Mouse (Mus musculus) cortical plate, adult 2 months (tissue): ENCODE data around the gene Sema4d.

ENCODE experiments used
- CTCF ChIP-seq: fragments of 200-500 bp; IDR thresholded peaks from 2 replicates; pipeline ENCODE4 v1.5.1; 2011; ENCODE audit warnings: mild to moderate bottlenecking, control low read depth, low read length; ENCODE audit not compliant: insufficient read depth; ENCODE audit errors: extremely low read depth
- POLR2A ChIP-seq: fragments of 200-500 bp; IDR thresholded peaks from 2 replicates; pipeline ENCODE4 v1.6.1; 2011; ENCODE audit warnings: mild to moderate bottlenecking, low read length, control low read depth; ENCODE audit not compliant: insufficient read depth; ENCODE audit errors: extremely low read depth

DNA sequence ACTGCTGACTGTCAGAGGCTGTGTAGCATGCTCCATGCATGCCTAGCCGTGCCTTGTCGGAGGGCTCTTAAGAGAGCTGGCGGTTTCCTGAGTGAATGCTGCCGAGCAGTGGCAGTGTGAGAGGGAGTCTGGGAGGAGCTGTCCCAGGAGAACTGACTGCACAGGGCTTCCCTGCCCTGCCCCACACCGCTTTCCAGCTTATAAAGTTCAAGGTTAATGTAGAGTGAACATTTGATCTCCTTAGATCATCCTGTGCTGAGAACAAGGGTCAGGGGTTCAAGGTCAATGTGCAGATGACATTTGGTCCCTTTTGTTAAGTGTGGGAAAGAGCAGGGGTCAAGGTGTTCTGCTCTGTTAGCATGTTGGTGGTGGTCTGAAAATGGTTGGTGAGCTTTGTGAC lies 112.5 kb downstream of the Sema4d start:
- no peak for TF ChIP-seq CTCF
- TF ChIP-seq POLR2A: no peak
